Mouse (Mus musculus): ENCODE results near the gene Ubqln4. TPM values are rescaled to one million over a fixed set of nuclear protein-coding genes. Genes with fewer than 3 reads are reported as not detected.

The Ubqln4 gene
- polyA plus RNA-seq, 1 experiment from 2014 or later: 43.5 TPM

DNA sequence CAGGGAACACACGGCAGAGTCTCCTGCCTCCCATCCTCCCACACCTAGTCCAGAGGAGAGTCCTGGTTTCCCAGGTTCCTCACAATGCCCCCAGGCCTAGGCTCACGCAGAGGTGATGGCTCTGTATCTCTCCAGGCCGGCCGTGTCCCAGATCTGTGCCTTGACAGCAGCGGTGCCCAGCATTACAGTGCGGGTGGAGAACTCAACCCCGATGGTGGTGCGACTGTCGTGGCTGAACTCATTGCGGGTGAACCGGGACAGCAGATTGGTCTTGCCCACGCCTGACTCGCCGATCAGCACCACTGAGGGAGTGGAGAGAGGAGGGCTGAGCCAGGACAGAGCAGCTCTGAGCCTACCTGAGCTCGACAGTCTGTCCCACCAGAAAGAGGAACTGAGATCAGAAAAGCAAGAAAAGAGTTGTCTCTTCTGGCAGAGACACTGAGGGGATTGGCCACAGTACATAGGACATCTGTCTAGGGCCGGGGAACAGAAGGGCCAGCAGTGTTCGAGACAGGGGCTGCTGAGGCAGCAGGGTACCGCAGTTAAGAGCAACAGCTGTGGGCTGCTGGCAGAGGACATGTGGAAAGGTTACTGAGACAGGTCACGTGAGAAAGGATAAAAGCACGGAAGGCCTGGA lies 8.5 kb upstream of the Ubqln4 start:
- no peak for ATAC-seq
- no peak overlapping the region for H3K27ac ChIP-seq (ENCODE audit: low read length)
- 64% methylated on average over 20 of the region's 20 CpGs for WGBS
- no peak overlapping the region for H3K4me2 ChIP-seq (ENCODE audit: low read length)
- H3K36me3 ChIP-seq (ENCODE audit: control insufficient read depth, insufficient read depth): no peaks in the 10 kb centered on the region
- H3K9ac ChIP-seq (replicated peaks; ENCODE audit: low read depth, low read length): no peak overlapping the region
- no peak overlapping the region for H3K4me3 ChIP-seq (replicated peaks; ENCODE audit: low read length)
- H3K4me1 ChIP-seq (replicated peaks; ENCODE audit: control insufficient read depth, insufficient read depth, low read length): peaks cover 23% of the 10 kb centered on the region
- no peaks in the 10 kb centered on the region for H3K27me3 ChIP-seq (replicated peaks; ENCODE audit: control insufficient read depth, insufficient read depth, low read length)
- no peaks in the 10 kb centered on the region for H3K9me3 ChIP-seq (ENCODE audit: control insufficient read depth, low read length)

DNA sequence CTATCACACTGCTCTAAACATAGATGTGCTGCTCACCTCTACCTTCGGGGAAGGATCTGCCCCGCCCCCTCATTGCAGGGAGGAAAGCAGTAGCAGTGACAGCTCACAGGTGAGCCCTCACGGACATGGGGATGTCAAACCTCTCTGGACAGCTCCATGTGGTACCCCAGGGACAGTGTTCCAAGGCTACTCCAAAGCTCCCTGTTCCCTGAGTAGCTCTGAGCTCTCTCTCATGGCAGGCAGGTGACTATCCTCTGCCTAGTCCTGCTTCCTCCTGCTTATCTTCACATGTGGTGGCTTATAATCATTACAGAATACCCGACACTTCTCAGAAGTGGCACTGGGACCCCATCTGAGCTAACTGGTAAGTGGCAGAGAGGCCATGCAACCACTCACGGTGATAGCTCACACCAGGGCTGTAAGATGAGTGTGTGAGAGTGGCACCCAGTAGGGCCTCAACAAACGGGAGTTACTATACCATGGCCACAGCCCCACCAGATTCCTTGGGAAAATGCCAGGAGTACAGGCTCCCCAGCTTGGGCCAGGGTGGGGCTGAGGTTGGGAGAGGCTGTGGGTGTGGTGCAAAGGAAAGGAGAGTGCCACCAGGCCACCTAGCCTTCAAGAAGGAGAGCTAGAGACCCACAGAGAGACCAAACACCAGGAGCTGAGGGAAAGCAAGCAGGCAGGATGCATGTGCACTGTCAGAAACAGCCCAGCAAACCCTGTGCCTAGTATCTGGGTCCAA lies 6.7 kb upstream of the Ubqln4 start:
- Histone ChIP-seq H3K4me1 (replicated peaks; ENCODE audit: control insufficient read depth, insufficient read depth, low read length) (peaks cover 18% of the 10 kb centered on the region), H3K27me3 (replicated peaks; ENCODE audit: control insufficient read depth, insufficient read depth, low read length) (no peaks in the 10 kb centered on the region), H3K9me3 (ENCODE audit: control insufficient read depth, low read length) (no peaks in the 10 kb centered on the region), H3K36me3 (ENCODE audit: control insufficient read depth, insufficient read depth) (no peaks in the 10 kb centered on the region), H3K4me2 (ENCODE audit: low read length) (no peak overlapping the region), H3K9ac (replicated peaks; ENCODE audit: low read depth, low read length) (no peak overlapping the region), H3K27ac (ENCODE audit: low read length) (no peak overlapping the region), H3K4me3 (replicated peaks; ENCODE audit: low read length) (no peak overlapping the region)
- WGBS: 84% methylated on average over 6 of the region's 6 CpGs
- no peak for ATAC-seq

DNA sequence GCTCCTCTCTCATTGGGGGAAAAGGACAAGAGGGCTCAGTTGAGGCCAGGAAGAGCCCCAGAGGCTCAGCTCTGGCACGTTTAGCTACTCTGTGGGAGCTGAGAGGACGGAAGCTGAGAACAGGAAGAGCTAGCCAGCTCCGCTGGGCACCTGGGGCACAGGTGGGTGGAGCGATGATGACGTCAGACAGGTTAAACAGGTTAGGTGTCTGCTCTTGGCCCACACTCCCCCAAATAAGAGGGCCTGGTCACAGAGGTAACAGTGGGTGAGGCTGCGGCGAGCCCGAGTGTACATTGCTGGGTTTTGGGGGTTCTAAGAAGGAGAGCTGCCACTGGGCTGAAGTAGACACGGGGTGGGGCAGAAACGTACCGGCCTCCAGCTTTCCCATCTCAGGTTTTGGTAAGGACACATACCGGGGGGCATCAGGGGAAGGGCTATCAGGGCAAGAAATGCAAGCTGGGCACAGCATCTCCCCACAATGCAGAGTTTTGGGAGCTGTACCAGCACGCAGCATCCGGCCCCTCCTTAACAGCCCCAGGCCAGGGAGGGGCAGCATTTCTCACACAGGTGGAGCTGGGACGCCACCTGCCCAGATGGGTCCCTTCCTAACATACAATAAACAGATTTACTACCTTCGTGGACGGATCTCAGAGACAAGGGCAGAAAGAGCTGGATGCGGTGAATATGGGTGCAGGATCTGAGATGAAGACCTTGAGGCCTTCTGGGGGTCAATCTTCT lies 5.2 kb upstream of the Ubqln4 start, which contains the start of gene Rab25:
Rab25 (minus strand) TSS at position 121 of the 738 bp plus-strand sequence.
- H3K9ac ChIP-seq (replicated peaks; ENCODE audit: low read depth, low read length): no peak within 1 kb of the TSS
- H3K9me3 ChIP-seq (ENCODE audit: control insufficient read depth, low read length): no peaks in the 10 kb centered on the region
- no peak within 1 kb of the TSS for H3K27ac ChIP-seq (ENCODE audit: low read length)
- H3K4me2 ChIP-seq (ENCODE audit: low read length): no peak within 1 kb of the TSS
- H3K27me3 ChIP-seq (replicated peaks; ENCODE audit: control insufficient read depth, insufficient read depth, low read length): no peaks in the 10 kb centered on the region
- H3K4me1 ChIP-seq (replicated peaks; ENCODE audit: control insufficient read depth, insufficient read depth, low read length): peaks cover 16% of the 10 kb centered on the region
- H3K4me3 ChIP-seq (replicated peaks; ENCODE audit: low read length): no peak within 1 kb of the TSS
- no peak for ATAC-seq
- WGBS: 57% methylated on average over 18 of the region's 18 CpGs
- no peaks in the 10 kb centered on the region for H3K36me3 ChIP-seq (ENCODE audit: control insufficient read depth, insufficient read depth)

DNA sequence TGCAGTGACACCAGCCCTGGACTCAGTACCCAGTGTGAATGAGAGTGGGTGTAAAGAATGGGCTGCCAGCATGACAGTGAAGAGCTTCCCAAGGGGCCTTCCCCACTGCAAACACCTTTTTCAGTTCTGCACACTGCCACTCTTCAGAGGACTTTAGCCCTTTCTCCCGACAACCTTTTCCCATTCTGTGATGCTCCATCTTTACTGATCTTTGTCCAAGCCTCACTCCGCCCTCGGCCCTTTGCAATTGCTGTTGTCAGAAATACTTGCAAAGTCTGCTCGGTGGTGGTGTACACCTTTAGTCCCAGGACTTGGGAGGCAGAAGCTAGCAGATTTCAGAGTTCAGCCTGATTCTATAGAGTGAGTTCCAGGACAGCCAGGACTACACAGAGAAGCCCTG lies 2.0 kb upstream of the Ubqln4 start:
- Histone ChIP-seq H3K9me3 (ENCODE audit: control insufficient read depth, low read length) (no peaks in the 10 kb centered on the region), H3K9ac (replicated peaks; ENCODE audit: low read depth, low read length) (no peak overlapping the region), H3K27me3 (replicated peaks; ENCODE audit: control insufficient read depth, insufficient read depth, low read length) (no peaks in the 10 kb centered on the region), H3K27ac (ENCODE audit: low read length) (no peak overlapping the region), H3K4me3 (replicated peaks; ENCODE audit: low read length) (no peak overlapping the region), H3K36me3 (ENCODE audit: control insufficient read depth, insufficient read depth) (peaks cover 2% of the 10 kb centered on the region; the same call in 1 of the 2 replicates), H3K4me1 (replicated peaks; ENCODE audit: control insufficient read depth, insufficient read depth, low read length) (peaks cover 28% of the 10 kb centered on the region), H3K4me2 (ENCODE audit: low read length) (no peak overlapping the region)
- 83% methylated on average over 4 of the region's 4 CpGs for WGBS
- no peak for ATAC-seq

DNA sequence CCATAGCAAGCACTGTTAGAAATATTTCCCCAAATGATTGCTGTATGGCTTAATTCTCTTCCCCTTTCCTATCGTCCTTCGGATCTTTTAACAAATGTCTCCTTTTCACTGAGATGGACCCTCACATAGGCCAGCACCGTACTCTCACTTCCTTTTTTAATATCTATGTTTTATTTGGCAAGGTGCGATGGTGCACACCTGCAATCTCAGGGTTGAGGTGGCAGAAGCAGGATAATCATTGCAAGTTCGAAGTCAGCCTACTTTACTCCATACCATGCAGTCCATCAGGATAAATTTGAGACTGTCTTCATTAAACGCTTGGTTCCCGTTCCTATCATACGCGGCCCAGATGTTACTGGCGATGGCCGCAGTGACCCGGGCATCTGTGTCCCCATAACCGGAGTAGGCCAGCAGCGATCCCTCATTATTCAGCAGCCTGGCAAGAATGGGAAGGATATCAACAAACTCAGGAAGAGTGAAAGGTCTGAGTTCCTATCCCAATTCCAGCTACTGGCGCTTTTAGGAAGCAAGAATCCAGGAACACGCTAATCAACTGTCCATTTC lies 1.4 kb upstream of the Ubqln4 start:
- peak overlapping the region; percentile 55 for H3K9ac ChIP-seq (replicated peaks; ENCODE audit: low read depth, low read length)
- no peaks in the 10 kb centered on the region for H3K27me3 ChIP-seq (replicated peaks; ENCODE audit: control insufficient read depth, insufficient read depth, low read length)
- H3K9me3 ChIP-seq (ENCODE audit: control insufficient read depth, low read length): no peaks in the 10 kb centered on the region
- H3K27ac ChIP-seq (ENCODE audit: low read length): no peak overlapping the region; the same call in 1 of the 2 replicates
- peaks cover 6% of the 10 kb centered on the region; the same call in 1 of the 2 replicates for H3K36me3 ChIP-seq (ENCODE audit: control insufficient read depth, insufficient read depth)
- peak overlapping the region; percentile 65 for H3K4me2 ChIP-seq (ENCODE audit: low read length)
- no peak for ATAC-seq
- peaks cover 28% of the 10 kb centered on the region for H3K4me1 ChIP-seq (replicated peaks; ENCODE audit: control insufficient read depth, insufficient read depth, low read length)
- 22% methylated on average over 16 of the region's 16 CpGs for WGBS
- peak overlapping the region; percentile 99 for H3K4me3 ChIP-seq (replicated peaks; ENCODE audit: low read length)

DNA sequence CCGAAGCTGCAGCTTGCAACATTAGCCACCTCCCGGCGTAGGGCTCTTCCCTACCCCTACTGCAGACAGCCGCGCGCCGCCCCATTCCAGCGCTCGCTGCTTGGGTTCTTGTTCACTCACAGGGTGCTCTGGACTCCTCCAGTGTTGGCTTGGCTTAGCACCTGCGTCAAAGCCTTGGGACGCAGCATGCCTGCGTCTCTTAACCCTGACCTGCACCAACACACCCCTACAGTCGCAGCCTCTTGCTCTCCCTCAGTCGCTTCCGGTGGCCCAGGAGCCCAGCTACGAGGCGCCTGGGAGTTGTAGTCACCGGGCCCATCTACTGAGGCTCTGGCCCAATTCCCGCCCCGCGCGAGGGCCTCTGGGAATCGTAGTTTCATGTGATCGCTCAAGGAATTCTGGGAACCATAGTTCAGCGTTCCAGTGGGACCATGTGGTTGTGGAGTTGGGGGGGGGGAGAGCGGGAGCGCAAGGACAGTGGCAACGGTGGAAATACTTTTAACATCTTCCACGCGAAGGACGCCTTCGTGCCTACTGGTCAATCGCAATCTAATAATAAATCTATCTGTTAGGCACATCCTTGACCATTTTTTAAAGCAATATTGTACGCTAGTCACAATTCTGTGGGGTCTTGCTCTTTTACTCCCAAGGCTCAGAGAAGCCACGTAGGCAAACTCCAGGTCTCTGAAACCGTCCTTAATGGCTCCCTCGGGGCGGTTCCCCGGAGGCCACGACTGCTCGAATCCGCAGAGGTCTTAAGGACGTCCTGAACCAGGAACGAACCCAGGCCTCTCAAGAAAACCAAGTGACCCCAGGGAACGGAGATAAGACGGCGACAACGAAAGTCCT lies 658 bp upstream of the Ubqln4 start, which contains the start of gene Lamtor2:
Lamtor2 (minus strand) TSS at position 399 of the 849 bp plus-strand sequence.
- Histone ChIP-seq H3K27ac (ENCODE audit: low read length) (peak within 1 kb of the TSS; percentile 95), H3K4me1 (replicated peaks; ENCODE audit: control insufficient read depth, insufficient read depth, low read length) (peaks cover 28% of the 10 kb centered on the region), H3K9ac (replicated peaks; ENCODE audit: low read depth, low read length) (peak within 1 kb of the TSS; percentile 94), H3K9me3 (ENCODE audit: control insufficient read depth, low read length) (no peaks in the 10 kb centered on the region), H3K27me3 (replicated peaks; ENCODE audit: control insufficient read depth, insufficient read depth, low read length) (no peaks in the 10 kb centered on the region), H3K4me2 (ENCODE audit: low read length) (peak within 1 kb of the TSS; percentile 95), H3K36me3 (ENCODE audit: control insufficient read depth, insufficient read depth) (peaks cover 6% of the 10 kb centered on the region; the same call in 1 of the 2 replicates), H3K4me3 (replicated peaks; ENCODE audit: low read length) (peak within 1 kb of the TSS; percentile 99)
- WGBS: under 1% methylated on average over 48 of the region's 48 CpGs
- ATAC-seq: peak; percentile 93

DNA sequence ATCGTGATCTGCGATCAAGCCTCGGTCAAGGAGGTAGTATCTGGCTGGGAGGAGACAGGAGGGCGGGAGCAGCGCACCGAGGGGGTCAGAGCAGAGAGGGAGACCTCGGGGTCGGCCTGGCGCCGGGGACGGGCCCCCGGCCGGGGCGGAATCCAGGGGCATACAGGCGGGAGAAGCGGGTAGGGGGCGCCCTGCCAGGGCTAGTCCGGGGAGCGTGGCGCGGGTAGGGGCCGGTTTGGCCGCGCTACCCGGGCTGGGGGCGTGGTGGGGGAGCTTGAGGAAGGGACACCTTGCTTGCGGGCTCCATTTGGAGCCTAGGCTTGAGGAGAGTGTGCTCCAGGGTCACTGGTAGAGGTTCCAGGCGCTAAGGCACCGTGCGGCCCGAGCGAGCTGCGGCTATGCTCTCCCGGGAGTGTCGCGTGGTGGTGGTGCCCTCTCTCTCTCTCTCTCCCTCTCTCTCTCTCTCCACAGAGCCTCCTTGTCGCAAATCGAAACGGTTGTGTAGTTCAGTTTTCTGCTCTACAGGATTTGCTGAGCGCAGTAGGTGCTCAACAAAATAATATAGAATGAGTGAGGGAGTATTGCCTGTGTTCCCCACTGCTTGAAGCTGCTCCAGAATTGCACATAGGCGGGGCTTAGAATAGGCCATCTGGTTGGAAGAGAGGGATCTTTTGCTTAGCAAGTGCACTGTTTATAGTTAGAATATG lies 475 bp downstream of the Ubqln4 start:
- H3K27ac ChIP-seq (ENCODE audit: low read length): peak overlapping the region; percentile 95
- H3K27me3 ChIP-seq (replicated peaks; ENCODE audit: control insufficient read depth, insufficient read depth, low read length): no peaks in the 10 kb centered on the region
- peak overlapping the region; percentile 94 for H3K9ac ChIP-seq (replicated peaks; ENCODE audit: low read depth, low read length)
- WGBS: under 1% methylated on average over 41 of the region's 41 CpGs
- peaks cover 8% of the 10 kb centered on the region; the same call in 1 of the 2 replicates for H3K36me3 ChIP-seq (ENCODE audit: control insufficient read depth, insufficient read depth)
- peaks cover 28% of the 10 kb centered on the region for H3K4me1 ChIP-seq (replicated peaks; ENCODE audit: control insufficient read depth, insufficient read depth, low read length)
- H3K4me2 ChIP-seq (ENCODE audit: low read length): peak overlapping the region; percentile 95
- H3K4me3 ChIP-seq (replicated peaks; ENCODE audit: low read length): peak overlapping the region; percentile 99
- H3K9me3 ChIP-seq (ENCODE audit: control insufficient read depth, low read length): no peaks in the 10 kb centered on the region
- peak; percentile 24 for ATAC-seq

DNA sequence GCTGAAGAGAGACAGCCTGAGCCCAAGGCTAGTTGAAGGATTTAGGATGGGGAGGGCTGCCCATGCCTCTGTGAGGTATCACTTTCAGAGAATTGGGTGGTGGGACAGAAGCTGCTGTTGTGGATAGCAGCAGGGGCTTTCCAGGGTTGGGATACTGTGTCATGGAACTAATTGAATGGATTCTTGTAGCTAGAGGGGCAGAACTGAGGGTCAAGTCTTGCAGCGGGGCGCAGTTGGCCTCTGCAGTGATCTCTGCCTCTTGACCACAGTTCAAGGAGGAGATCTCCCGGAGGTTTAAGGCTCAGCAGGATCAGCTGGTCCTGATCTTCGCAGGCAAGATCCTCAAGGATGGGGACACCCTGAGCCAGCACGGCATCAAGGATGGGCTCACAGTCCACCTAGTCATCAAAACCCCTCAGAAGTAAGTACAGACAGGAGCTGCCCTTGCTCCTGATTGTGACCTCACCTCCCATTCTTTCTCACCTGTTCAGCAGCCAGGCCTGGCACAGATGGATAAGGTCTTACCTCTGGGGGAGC lies 1.6 kb downstream of the Ubqln4 start:
- no peak overlapping the region for H3K9ac ChIP-seq (replicated peaks; ENCODE audit: low read depth, low read length)
- no peaks in the 10 kb centered on the region for H3K27me3 ChIP-seq (replicated peaks; ENCODE audit: control insufficient read depth, insufficient read depth, low read length)
- peaks cover 28% of the 10 kb centered on the region for H3K4me1 ChIP-seq (replicated peaks; ENCODE audit: control insufficient read depth, insufficient read depth, low read length)
- ATAC-seq: no peak
- H3K36me3 ChIP-seq (ENCODE audit: control insufficient read depth, insufficient read depth): peaks cover 12% of the 10 kb centered on the region; the same call in 1 of the 2 replicates
- peak overlapping the region; percentile 95 for H3K4me2 ChIP-seq (ENCODE audit: low read length)
- H3K27ac ChIP-seq (ENCODE audit: low read length): no peak overlapping the region
- no peak overlapping the region for H3K4me3 ChIP-seq (replicated peaks; ENCODE audit: low read length)
- WGBS: 89% methylated on average over 5 of the region's 5 CpGs
- H3K9me3 ChIP-seq (ENCODE audit: control insufficient read depth, low read length): no peaks in the 10 kb centered on the region

All from forebrain, embryonic 16.5 days (tissue).